1 mouse cellular context compared by ENCODE assay signal in genomic region chr9:69987579-69987978, GRCm38 (mm10).
TF ChIP-seq lines count a peak whose summit lies in the region.

No protein-coding gene starts in this region.

TF ChIP-seq in CH12.LX, 34 proteins besides CTCF, POLR2A, EP300 and RAD21 (continued from another document):
- no peak for TF ChIP-seq UBTF (IDR thresholded peaks at IDR 0.05; ENCODE audit: low read depth, low read length)
- TF ChIP-seq MAZ (IDR thresholded peaks at IDR 0.05; ENCODE audit: low read depth, low read length) = no peak
- peak; percentile 93 for TF ChIP-seq SMC3 (IDR thresholded peaks at IDR 0.05; ENCODE audit: low read depth, low read length)
- no peak for TF ChIP-seq MAX (IDR thresholded peaks at IDR 0.05; ENCODE audit: low read length)
- peak; percentile 98 for TF ChIP-seq JUND (conservative IDR thresholded peaks at IDR 0.05; ENCODE audit: low read depth, low read length)
- TF ChIP-seq MXI1 (IDR thresholded peaks at IDR 0.05; ENCODE audit: low read depth, low read length) = no peak
